16 mouse cellular contexts compared by ENCODE assay signal in the genomic region with DNA sequence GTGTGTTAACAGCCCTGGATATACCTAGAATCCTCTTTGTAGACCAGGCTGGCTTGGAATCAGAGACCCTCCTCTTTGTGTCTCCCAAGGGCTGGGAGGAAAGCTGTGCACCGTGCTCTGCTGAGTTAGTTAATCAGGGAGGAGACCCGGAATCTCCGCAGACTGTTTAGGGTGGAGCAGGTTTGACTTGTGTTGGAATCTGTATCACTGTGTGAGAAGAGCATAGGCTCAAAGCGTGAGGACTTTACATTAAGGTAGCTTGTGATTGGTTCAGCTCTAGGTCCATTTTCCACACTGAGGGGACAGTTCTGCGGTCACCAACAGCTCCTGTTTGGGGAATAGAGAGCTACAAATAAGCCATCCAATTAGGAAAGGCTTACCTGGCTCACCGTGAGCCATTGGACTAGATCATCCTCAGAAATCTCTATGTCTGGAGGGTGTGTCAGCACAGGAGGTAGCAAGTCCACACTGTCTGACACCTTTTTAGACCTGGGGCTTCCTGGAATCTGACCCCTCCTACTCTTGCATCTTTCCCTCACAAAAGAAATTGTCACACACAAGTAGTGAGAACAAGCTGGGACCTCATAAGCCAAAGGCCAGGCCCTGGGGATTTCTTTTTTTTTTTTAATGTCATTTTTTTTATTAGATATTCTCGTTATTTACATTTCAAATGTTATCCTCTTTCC.
"Had no signal": no experiment of that assay in that cellular context is flagged by ENCODE, and none has a peak within 500 bp of the region (broad histone marks: within the 10 kb centered on the region; RNA-seq: fewer than 3 reads in every experiment).

No protein-coding gene starts in this region.

- H3K27ac ChIP-seq: kidney, postnatal 0 days; limb, embryonic 13.5 days; liver, embryonic 14.5 days; midbrain, embryonic 15.5 days; neural tube, embryonic 13.5 days had no signal

- ATAC-seq: midbrain, embryonic 15.5 days had no signal

- H3K36me3 ChIP-seq: midbrain, embryonic 15.5 days; neural tube, embryonic 13.5 days had no signal

- H3K27me3 ChIP-seq: limb, embryonic 13.5 days; midbrain, embryonic 15.5 days; neural tube, embryonic 13.5 days had no signal

- H3K9ac ChIP-seq: limb, embryonic 13.5 days; liver, embryonic 14.5 days; midbrain, embryonic 15.5 days; neural tube, embryonic 13.5 days had no signal

- DNase-seq: kidney, adult 18-20 months; kidney, postnatal 36 days; layer of hippocampus, adult 9-11 months; layer of hippocampus, postnatal 36 days; lung, adult 18-20 months; lung, postnatal 36 days; retina, postnatal 1 day; right cerebral cortex, postnatal 4 days; spleen, adult 18-20 months; thymus, adult 2 months; thymus, postnatal 25 days had no signal

- H3K9me3 ChIP-seq: limb, embryonic 13.5 days; midbrain, embryonic 15.5 days; neural tube, embryonic 13.5 days had no signal

- H3K4me3 ChIP-seq: limb, embryonic 13.5 days; midbrain, embryonic 15.5 days; neural tube, embryonic 13.5 days had no signal
